Mouse (Mus musculus) neural tube, embryonic 12.5 days (tissue): ENCODE data around the gene Ttll8. TPM values are rescaled to one million over a fixed set of nuclear protein-coding genes. Genes with fewer than 3 reads are reported as not detected.
A peak's percentile ranks its signal among the peaks of the same experiment; 100 is the strongest.

Experiments
- ATAC-seq: fragments of 200-750 bp; cut with Nextera tagmentation; 2 replicates; pipeline ENCODE4 v1.8.0; 2017; ENCODE audit warnings: low read depth, mild to moderate bottlenecking, moderate TSS enrichment, moderate library complexity; ENCODE audit not compliant: low FRiP score
- H3K27ac ChIP-seq: fragments of 300-500 bp; sonication (generic); 2 replicates; pipeline ENCODE4 v1.5.1; 2016
- H3K27me3 ChIP-seq: fragments of 300-500 bp; sonication (generic); replicated peaks from 2 replicates; pipeline ENCODE4 v1.6.1; 2016; ENCODE audit warnings: mild to moderate bottlenecking
- H3K36me3 ChIP-seq: fragments of 300-500 bp; sonication (generic); 2 replicates; pipeline ENCODE4 v1.6.1; 2016; ENCODE audit warnings: mild to moderate bottlenecking
- H3K4me1 ChIP-seq: fragments of 300-500 bp; sonication (generic); 2 replicates; pipeline ENCODE4 v1.6.1; 2016
- H3K4me2 ChIP-seq: fragments of 300-500 bp; sonication (generic); replicated peaks from 2 replicates; pipeline ENCODE4 v1.6.1; 2016; ENCODE audit warnings: mild to moderate bottlenecking
- H3K4me3 ChIP-seq: fragments of 300-500 bp; sonication (generic); 2 replicates; pipeline ENCODE4 v1.5.1; 2016
- H3K9ac ChIP-seq: fragments of 300-500 bp; sonication (generic); 2 replicates; pipeline ENCODE4 v1.6.1; 2016; ENCODE audit warnings: mild to moderate bottlenecking
- H3K9me3 ChIP-seq: fragments of 300-500 bp; sonication (generic); 2 replicates; pipeline ENCODE4 v1.6.1; 2016; ENCODE audit warnings: mild to moderate bottlenecking
- WGBS: fragments of 180-500 bp; shearing (Covaris S2); methylation state at CpG from one replicate; pipeline ENCODE4 v1.1.7; 2016; 5-methylcytosine and 5-hydroxymethylcytosine counted together
- polyA plus RNA-seq: library from polyadenylated mRNA; unstranded; fragments of >200 nt; fragmentation: Nextera tagmentation; extraction: Ambion mirVana; gene quantifications from 2 replicates; pipeline ENCODE4 v1.2.1, GENCODE M21; 2016

The Ttll8 gene
- polyA plus RNA-seq, 1 experiment from 2014 or later, result not detected

DNA sequence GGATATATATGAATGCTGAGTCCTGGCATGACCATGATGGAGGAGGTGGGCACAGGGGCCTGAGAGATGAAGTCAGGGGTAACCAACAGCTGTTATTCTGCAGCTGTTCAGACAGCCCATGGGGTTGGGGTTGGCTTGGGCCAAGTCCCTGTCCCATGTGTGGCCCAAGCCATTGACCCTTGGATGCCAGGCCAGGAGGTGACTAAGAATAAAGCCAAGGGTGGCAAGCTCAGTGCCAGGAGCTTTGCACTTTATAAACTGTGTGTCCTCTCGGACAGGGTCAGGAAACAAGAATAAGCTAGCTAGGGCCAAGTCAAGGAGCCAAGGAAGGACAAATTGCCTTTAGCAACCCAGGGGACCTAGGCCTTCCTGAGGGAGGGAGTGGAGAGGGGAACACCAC, 62.0 kb downstream of the Ttll8 start:
- Histone ChIP-seq H3K4me3 (no peak overlapping the region), H3K4me1 (peaks cover 9% of the 10 kb centered on the region; the same call in 1 of the 2 replicates), H3K4me2 (no peak overlapping the region), H3K9ac (no peak overlapping the region), H3K9me3 (no peaks in the 10 kb centered on the region), H3K36me3 (no peaks in the 10 kb centered on the region), H3K27ac (no peak overlapping the region), H3K27me3 (peaks cover 3% of the 10 kb centered on the region; the same call in 1 of the 2 replicates)
- WGBS, result 88% methylated on average over 1 of the region's 1 CpGs
- ATAC-seq, result no peak

DNA sequence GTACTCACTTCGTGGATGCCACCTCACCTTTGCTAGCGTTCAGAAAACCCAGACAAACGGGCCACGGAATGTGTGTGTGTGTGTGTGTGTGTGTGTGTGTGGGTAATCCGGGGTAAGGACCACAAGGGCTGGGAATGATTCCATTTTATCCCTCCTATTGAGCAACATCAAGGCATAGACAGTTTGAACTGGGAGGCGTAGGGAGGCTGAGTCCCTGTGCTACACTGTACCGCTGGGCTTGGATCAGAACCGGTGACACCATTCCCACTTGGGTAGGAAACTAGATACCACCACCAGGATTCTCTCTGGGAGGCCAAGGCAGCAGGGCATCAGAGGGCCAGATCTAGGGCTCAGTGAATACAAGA, 62.6 kb downstream of the Ttll8 start:
- WGBS, result 74% methylated on average over 8 of the region's 8 CpGs

DNA sequence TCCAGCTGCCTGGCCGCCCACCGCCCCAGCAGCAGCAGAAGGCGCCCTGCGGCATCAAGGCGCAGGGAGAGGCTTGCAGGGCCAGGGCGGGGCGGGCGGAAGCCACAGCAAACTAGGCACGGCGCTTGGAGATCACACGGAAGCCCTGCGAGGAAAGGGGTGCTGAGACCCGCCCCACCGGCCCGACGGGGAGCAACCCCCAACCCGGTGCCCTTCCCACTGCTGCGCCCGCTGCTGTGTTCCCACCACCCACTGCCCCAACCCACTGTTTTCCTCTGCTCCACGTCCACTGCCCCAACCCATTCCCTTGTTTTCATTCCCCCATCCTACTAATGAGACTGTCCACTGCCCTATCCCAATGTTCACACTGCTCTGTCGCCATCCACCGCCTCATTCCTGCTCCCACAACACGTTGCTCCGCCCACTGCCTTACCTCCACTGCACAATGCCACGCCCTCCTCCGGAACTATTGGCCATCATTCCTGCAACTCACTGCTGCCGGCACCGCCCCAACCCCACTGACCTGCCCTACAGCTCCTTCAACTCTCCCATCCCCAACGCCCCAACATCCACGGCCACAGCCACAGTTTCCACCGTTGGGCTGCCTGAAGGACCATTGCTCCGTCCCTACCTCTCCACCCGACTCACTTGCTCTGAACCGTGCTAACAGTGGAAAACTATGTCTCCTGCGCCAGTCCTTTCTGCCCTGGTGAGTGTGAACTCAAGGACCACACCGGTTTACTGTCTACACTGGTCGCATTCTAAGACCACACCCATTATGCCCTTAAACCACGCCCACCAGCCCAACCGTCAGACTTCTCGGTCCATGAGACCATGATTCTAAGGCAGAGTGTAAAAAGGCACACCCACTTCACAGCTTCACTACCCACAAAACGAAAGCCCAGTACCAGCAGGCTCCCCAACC, 63.2 kb downstream of the Ttll8 start:
- no peaks in the 10 kb centered on the region for H3K36me3 ChIP-seq
- peak overlapping the region; percentile 40 for H3K4me3 ChIP-seq
- peaks cover 9% of the 10 kb centered on the region; the same call in 1 of the 2 replicates for H3K4me1 ChIP-seq
- H3K27ac ChIP-seq, result no peak overlapping the region
- peaks cover 3% of the 10 kb centered on the region; the same call in 1 of the 2 replicates for H3K27me3 ChIP-seq
- no peaks in the 10 kb centered on the region for H3K9me3 ChIP-seq
- peak overlapping the region; percentile 91 for H3K4me2 ChIP-seq
- WGBS, result 2% methylated on average over 41 of the region's 41 CpGs
- H3K9ac ChIP-seq, result peak overlapping the region; percentile 70
- peak; percentile 80 for ATAC-seq

More for the DNA sequence above, 62.6 kb downstream of the Ttll8 start:
- no peak overlapping the region for H3K4me3 ChIP-seq
- no peak overlapping the region for H3K27ac ChIP-seq
- H3K36me3 ChIP-seq, result no peaks in the 10 kb centered on the region
- H3K27me3 ChIP-seq, result peaks cover 3% of the 10 kb centered on the region; the same call in 1 of the 2 replicates
- H3K9me3 ChIP-seq, result no peaks in the 10 kb centered on the region
- H3K4me1 ChIP-seq, result peaks cover 9% of the 10 kb centered on the region; the same call in 1 of the 2 replicates
- H3K9ac ChIP-seq, result no peak overlapping the region
- peak overlapping the region; percentile 91 for H3K4me2 ChIP-seq
- no peak for ATAC-seq

DNA sequence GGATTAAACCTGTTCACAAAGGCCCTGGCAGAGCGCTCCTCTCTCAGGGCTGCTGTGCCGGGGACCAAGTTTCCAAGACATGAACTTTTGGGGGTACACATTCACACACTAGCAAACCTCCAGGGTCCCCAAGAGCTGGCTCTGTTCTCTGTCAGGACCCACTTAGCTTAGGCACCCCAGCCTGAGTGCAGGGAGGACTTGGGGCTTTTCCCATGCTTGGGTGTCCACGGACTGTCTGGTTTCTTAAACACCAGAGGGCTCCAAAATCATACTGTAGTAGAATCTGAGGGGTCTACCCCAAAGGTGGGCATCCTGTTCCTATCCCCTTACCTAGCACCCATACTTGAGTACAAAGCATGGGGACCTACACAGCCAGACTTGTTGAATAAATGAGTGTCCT, 64.2 kb downstream of the Ttll8 start:
- Histone ChIP-seq H3K27me3 (peaks cover 3% of the 10 kb centered on the region; the same call in 1 of the 2 replicates), H3K36me3 (no peaks in the 10 kb centered on the region), H3K9me3 (no peaks in the 10 kb centered on the region), H3K4me3 (no peak overlapping the region), H3K4me1 (peaks cover 9% of the 10 kb centered on the region; the same call in 1 of the 2 replicates), H3K27ac (no peak overlapping the region), H3K4me2 (peak overlapping the region; percentile 91), H3K9ac (no peak overlapping the region)
- WGBS, result 83% methylated on average over 3 of the region's 3 CpGs
- no peak for ATAC-seq

DNA sequence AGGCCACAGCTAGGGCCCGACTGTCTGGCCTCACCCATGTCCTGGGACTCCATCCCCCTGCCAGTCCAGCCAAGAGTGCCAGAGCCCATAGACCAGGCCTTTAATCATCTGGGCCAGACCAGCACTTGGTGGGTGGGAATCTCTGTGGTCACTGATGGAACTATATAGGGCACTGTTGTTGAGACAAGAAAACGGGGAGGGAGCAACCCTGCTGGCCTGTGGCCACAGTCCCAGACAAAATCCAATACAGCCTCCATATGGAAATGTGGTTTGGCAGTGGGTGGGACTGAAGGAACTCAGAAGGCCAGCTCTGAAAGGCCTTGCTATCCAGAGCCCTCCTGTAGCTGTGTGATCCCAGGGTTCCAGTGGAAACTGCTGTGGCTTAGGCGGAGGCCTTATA, 65.2 kb downstream of the Ttll8 start:
- no peak for ATAC-seq
- WGBS, result 82% methylated on average over 3 of the region's 3 CpGs

DNA sequence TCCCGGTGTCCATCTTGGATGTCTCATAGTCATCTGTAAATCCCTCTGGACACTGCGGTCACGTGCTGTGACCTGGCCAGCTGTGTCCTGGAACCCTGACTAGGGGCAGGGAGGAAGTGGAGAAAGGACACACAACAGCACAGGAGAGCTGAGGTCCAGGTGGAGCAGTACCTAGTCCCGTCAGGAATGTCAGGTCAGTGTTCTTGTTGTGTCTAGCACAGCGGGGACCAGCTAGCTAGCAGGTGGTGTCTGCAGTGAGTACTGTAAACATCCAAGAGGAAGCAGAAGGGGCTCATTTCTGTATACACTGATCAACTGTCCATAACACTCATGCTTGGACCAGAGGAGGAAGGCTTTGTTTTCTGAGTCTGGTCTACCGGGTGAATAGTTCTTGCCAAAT, 68.8 kb downstream of the Ttll8 start:
- Histone ChIP-seq H3K9ac (no peak overlapping the region), H3K27me3 (no peaks in the 10 kb centered on the region; the same call in 1 of the 2 replicates), H3K27ac (no peak overlapping the region), H3K4me3 (no peak overlapping the region), H3K36me3 (no peaks in the 10 kb centered on the region), H3K4me1 (no peaks in the 10 kb centered on the region; the same call in 1 of the 2 replicates), H3K9me3 (no peaks in the 10 kb centered on the region), H3K4me2 (no peak overlapping the region)
- 89% methylated on average over 6 of the region's 6 CpGs for WGBS
- no peak for ATAC-seq

More for the DNA sequence above, 65.2 kb downstream of the Ttll8 start:
- Histone ChIP-seq H3K4me1 (peaks cover 9% of the 10 kb centered on the region; the same call in 1 of the 2 replicates), H3K9me3 (no peaks in the 10 kb centered on the region), H3K27ac (no peak overlapping the region), H3K36me3 (no peaks in the 10 kb centered on the region), H3K4me2 (no peak overlapping the region), H3K9ac (no peak overlapping the region), H3K4me3 (no peak overlapping the region), H3K27me3 (peaks cover 3% of the 10 kb centered on the region; the same call in 1 of the 2 replicates)

DNA sequence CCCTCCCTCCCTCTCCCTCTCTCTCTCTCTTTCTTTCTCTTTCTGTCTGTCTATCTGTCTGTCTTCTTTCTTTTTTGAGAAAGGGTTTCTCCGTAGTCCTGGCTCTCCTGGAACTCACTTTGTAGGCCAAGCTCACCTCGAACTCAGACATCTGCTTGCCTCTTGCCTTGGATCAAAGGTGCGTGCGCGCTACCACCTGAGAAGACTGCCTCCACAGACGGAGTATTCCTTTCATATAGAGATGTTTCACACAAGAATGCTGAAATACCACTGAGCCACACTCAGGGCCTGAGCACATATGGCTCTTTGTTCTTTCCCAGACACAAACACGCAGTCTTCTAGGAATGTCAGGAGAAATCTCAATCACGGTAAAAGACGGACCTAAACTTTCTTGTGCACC, 70.9 kb downstream of the Ttll8 start:
- 90% methylated on average over 9 of the region's 9 CpGs for WGBS
- no peak for ATAC-seq
- no peak overlapping the region for H3K9ac ChIP-seq

DNA sequence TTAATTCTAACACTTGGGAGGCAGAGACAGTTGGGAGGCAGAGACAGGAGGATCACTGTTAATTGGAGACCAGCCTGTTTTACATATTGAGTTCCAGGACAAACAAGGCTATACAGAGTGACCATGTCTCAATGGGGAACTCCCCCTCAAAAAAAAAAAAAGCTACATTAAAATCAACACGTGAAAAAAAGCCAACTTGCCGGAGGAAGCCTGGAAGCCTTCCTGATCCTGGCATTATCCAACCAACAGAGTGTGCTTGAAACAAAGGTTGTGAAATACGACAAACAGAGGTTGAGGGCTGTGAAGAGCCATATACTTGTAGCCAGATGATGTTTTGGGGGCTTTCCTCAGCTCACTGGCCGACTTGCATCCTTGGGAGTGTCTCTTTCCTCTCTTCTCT, 71.4 kb downstream of the Ttll8 start:
- no peak for ATAC-seq
- H3K4me1 ChIP-seq, result no peaks in the 10 kb centered on the region
- H3K27ac ChIP-seq, result no peak overlapping the region
- no peaks in the 10 kb centered on the region for H3K9me3 ChIP-seq
- no peak overlapping the region for H3K9ac ChIP-seq
- no peak overlapping the region for H3K4me2 ChIP-seq
- H3K36me3 ChIP-seq, result no peaks in the 10 kb centered on the region
- H3K27me3 ChIP-seq, result no peaks in the 10 kb centered on the region
- no peak overlapping the region for H3K4me3 ChIP-seq
- WGBS, result 69% methylated on average over 4 of the region's 4 CpGs

More for the DNA sequence above, 70.9 kb downstream of the Ttll8 start:
- no peak overlapping the region for H3K4me2 ChIP-seq
- H3K4me1 ChIP-seq, result no peaks in the 10 kb centered on the region
- no peak overlapping the region for H3K4me3 ChIP-seq
- no peaks in the 10 kb centered on the region for H3K36me3 ChIP-seq
- no peaks in the 10 kb centered on the region for H3K9me3 ChIP-seq
- H3K27ac ChIP-seq, result no peak overlapping the region
- H3K27me3 ChIP-seq, result no peaks in the 10 kb centered on the region

DNA sequence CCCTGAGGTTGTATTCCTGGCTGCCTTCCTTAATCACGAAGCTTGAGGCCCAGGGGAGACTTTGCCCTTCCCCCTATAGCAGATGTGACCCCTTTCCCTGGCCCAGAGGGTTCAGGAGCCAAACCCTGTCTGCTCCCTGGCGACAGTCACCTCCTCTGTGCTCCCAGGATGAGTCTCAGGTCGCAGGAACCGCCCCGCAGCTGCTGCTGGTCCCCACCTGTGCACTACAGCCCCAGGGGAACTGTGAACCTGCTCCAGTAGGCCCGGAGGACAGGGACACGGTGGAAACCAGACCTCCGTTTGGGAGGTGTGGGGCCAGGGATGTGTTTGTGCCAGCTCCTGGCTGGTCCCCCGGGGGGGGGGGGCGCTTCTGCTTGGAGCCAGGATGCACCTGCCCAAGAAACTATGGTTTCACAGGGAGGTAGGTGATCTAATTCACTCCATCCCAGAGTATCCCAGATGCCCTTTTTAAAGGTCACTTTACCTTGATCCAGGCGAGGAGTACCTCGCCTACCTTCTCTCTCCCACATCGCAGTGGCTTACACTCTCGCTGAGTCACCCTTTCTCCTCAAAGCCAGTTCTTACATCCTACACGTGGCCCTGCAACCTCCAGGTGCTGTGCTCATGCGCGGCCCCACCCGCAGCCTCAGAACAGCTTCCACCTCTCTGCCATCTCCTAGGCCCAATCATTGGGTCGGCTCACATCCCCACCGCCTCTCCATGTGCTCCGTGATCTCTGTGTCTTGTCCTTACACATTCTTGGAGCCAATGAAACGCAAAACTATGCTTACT, 72.8 kb downstream of the Ttll8 start:
- ATAC-seq, result no peak
- no peak overlapping the region for H3K9ac ChIP-seq
- H3K4me3 ChIP-seq, result no peak overlapping the region
- no peaks in the 10 kb centered on the region for H3K9me3 ChIP-seq
- H3K4me1 ChIP-seq, result peaks cover 1% of the 10 kb centered on the region; the same call in 1 of the 2 replicates
- WGBS, result 71% methylated on average over 22 of the region's 22 CpGs
- H3K4me2 ChIP-seq, result no peak overlapping the region
- no peak overlapping the region for H3K27ac ChIP-seq
- no peaks in the 10 kb centered on the region for H3K27me3 ChIP-seq
- no peaks in the 10 kb centered on the region for H3K36me3 ChIP-seq

DNA sequence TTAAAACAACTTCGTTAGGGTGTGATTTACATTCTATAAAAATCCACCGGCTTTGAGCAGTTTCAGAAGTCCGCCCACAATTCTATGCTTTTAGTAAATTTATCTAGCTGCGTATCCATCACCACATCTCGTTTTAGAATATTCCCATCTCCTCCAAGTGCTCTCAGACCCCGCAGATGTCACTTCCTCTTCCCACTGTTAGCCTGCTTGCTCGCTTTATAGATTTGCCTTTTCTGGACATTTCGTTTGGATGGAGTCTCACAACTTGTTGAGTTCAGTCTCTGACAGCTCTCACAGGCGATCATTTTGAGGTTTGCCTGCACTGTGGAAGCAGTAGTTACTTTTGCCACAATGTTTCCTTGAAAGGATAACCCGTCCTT, 77.2 kb downstream of the Ttll8 start:
- H3K9me3 ChIP-seq, result no peaks in the 10 kb centered on the region
- H3K4me3 ChIP-seq, result no peak overlapping the region
- no peak overlapping the region for H3K4me2 ChIP-seq
- 0 out of 2 replicates have a peak, but pooled peaks cover 8% of the 10 kb centered on the region for H3K27me3 ChIP-seq
- H3K9ac ChIP-seq, result no peak overlapping the region
- WGBS, result 85% methylated on average over 10 of the region's 10 CpGs
- no peaks in the 10 kb centered on the region for H3K36me3 ChIP-seq
- peaks cover 9% of the 10 kb centered on the region; the same call in 1 of the 2 replicates for H3K4me1 ChIP-seq
- no peak for ATAC-seq
- H3K27ac ChIP-seq, result no peak overlapping the region

DNA sequence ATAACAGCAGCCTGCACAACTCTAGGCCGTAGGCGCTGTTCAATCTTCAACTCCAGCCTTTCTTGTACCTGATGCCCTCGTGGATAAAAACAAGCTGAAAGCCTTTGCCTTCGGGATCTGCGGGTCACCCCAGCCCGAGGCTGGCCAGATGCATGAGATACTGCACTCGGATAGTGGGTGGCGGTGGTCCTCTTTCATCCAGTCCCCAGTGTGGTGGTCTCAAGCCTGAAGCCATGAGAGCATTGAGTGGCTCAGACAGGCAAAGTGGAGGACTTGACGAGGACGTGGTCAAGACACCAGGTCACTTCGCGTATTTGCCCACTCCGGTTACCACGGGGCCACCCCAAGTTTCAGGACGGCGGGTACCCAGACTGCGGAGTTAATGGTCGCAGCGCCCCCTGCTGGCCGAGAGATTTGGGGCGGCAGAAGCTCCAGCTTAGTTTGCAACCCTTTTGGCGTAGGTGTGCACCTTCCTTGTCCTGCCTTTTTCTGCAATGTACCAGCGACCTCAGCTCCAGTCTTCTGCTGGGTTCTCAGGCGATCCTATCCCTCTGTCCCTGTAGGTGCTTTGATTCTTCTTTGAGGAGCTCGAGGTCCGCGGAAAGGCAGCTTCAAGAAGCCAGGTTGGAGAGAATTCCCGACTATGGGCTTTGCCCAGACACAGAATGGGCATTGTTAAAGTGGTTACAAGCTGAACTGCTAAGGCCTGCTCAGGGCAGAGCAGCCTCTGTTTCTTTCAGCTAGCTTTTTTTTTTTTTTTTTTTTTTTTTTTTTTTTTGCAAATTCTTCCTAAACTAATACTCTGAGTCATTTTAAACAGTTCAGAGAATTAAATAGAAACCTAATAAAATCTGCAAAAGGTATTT, 77.8 kb downstream of the Ttll8 start:
- H3K27me3 ChIP-seq, result 0 out of 2 replicates have a peak, but pooled peaks cover 8% of the 10 kb centered on the region
- H3K27ac ChIP-seq, result no peak overlapping the region
- H3K9ac ChIP-seq, result no peak overlapping the region
- no peak overlapping the region for H3K4me3 ChIP-seq
- H3K4me2 ChIP-seq, result peak overlapping the region; percentile 42
- no peaks in the 10 kb centered on the region for H3K9me3 ChIP-seq
- no peaks in the 10 kb centered on the region for H3K36me3 ChIP-seq
- no peak for ATAC-seq
- WGBS, result 11% methylated on average over 28 of the region's 28 CpGs
- peaks cover 9% of the 10 kb centered on the region; the same call in 1 of the 2 replicates for H3K4me1 ChIP-seq
